Mouse (Mus musculus) CH12.LX (cell line): ENCODE measurements around the gene Elf1. TPM values are rescaled to one million over a fixed set of nuclear protein-coding genes. Genes with fewer than 3 reads are reported as not detected.

Experiments used
- DNase-seq: peaks from one replicate; pipeline ENCODE4 v3.0.0-alpha.2; 2013; ENCODE audit errors: extremely low read depth
- H3K27ac ChIP-seq: 2 replicates; pipeline ENCODE4 v1.5.1; 2012; ENCODE audit warnings: low read depth, mild to moderate bottlenecking, control low read depth, moderate library complexity; ENCODE audit not compliant: insufficient read depth
- H3K27me3 ChIP-seq: replicated peaks from 2 replicates; pipeline ENCODE3; 2012; ENCODE audit warnings: inconsistent platforms
- H3K36me3 ChIP-seq, 2 experiments: replicated peaks in 1 of 2; 2 replicates each; pipeline versions ENCODE3 to v1.6.1; 2012; ENCODE audit warnings: inconsistent platforms in 1 of 2, low read length in 1 of 2, mild to moderate bottlenecking in 1 of 2, mixed read lengths in 1 of 2, moderate library complexity in 1 of 2; ENCODE audit not compliant: control insufficient read depth in 1 of 2, insufficient read depth in 1 of 2
- H3K4me1 ChIP-seq, 2 experiments: 2 replicates each; pipeline ENCODE4 v1.6.1; 2012; ENCODE audit warnings: inconsistent platforms in 1 of 2, moderate library complexity in 1 of 2; ENCODE audit not compliant: insufficient read depth in 2 of 2, control insufficient read depth in 1 of 2
- H3K4me2 ChIP-seq: 2 replicates; pipeline ENCODE4 v1.6.1; 2012; ENCODE audit warnings: low read depth, mild to moderate bottlenecking, control low read depth; ENCODE audit not compliant: poor library complexity, insufficient read depth, severe bottlenecking
- H3K4me3 ChIP-seq, 3 experiments: fragments of 150-350 bp in 1 of 3; sonication (generic) in 1 of 3; replicated peaks in 1 of 3; 2 replicates each; pipeline versions ENCODE3 to v1.5.1; 2011 to 2012; ENCODE audit warnings: low read depth in 2 of 3, low read length in 2 of 3, mild to moderate bottlenecking in 2 of 3, moderate library complexity in 2 of 3, control low read depth in 1 of 3, improper control_type of control experiment in 1 of 3, inconsistent platforms in 1 of 3, mixed read lengths in 1 of 3; ENCODE audit not compliant: poor library complexity in 1 of 3
- H3K79me2 ChIP-seq: replicated peaks from 2 replicates; pipeline ENCODE4 v1.6.1; 2012; ENCODE audit warnings: mild to moderate bottlenecking, moderate library complexity; ENCODE audit not compliant: control insufficient read depth, poor library complexity, insufficient read depth, severe bottlenecking; ENCODE audit errors: extremely low read depth
- H3K9ac ChIP-seq: 2 replicates; pipeline ENCODE4 v1.6.1; 2012; ENCODE audit warnings: low read depth, mild to moderate bottlenecking, control low read depth, moderate library complexity; ENCODE audit not compliant: insufficient read depth
- H3K9me3 ChIP-seq: replicated peaks from 2 replicates; pipeline ENCODE3; 2012; ENCODE audit warnings: low read length, inconsistent platforms, mixed read lengths
- CHD1 ChIP-seq: IDR thresholded peaks from 2 replicates; pipeline ENCODE4 v1.6.1; 2012; ENCODE audit warnings: low read depth, low read length, improper control_type of control experiment, inconsistent platforms
- CTCF ChIP-seq, 2 experiments: IDR thresholded peaks in 1 of 2; conservative IDR thresholded peaks in 1 of 2; 2 replicates each; pipeline ENCODE4 v1.5.1; 2011 to 2012; ENCODE audit warnings: low read depth in 2 of 2, low read length in 2 of 2, improper control_type of control experiment in 1 of 2, inconsistent platforms in 1 of 2, mild to moderate bottlenecking in 1 of 2, moderate library complexity in 1 of 2
- E2F4 ChIP-seq: IDR thresholded peaks from 2 replicates; pipeline ENCODE4 v1.6.1; 2011; ENCODE audit warnings: low read depth, low read length, improper control_type of control experiment; ENCODE audit not compliant: insufficient replicate concordance
- ELF1 ChIP-seq: IDR thresholded peaks from 2 replicates; pipeline ENCODE4 v1.6.1; 2014; ENCODE audit warnings: low read depth, mild to moderate bottlenecking, inconsistent platforms, low read length, improper control_type of control experiment
- HCFC1 ChIP-seq: IDR thresholded peaks from 2 replicates; pipeline ENCODE4 v1.6.1; 2012; ENCODE audit warnings: low read depth, mild to moderate bottlenecking, inconsistent platforms, low read length, improper control_type of control experiment
- IRF4 ChIP-seq: IDR thresholded peaks from 2 replicates; pipeline ENCODE4 v1.6.1; 2014; ENCODE audit warnings: low read depth, mild to moderate bottlenecking, inconsistent platforms, low read length, improper control_type of control experiment
- JUND ChIP-seq: conservative IDR thresholded peaks from 2 replicates; pipeline ENCODE4 v1.6.1; 2011; ENCODE audit warnings: low read depth, low read length, improper control_type of control experiment
- MAFK ChIP-seq: IDR thresholded peaks from 2 replicates; pipeline ENCODE4 v1.6.1; 2011; ENCODE audit warnings: low read length, improper control_type of control experiment; ENCODE audit not compliant: insufficient replicate concordance
- MAZ ChIP-seq: IDR thresholded peaks from 2 replicates; pipeline ENCODE4 v1.6.1; 2012; ENCODE audit warnings: low read depth, mild to moderate bottlenecking, inconsistent platforms, low read length, improper control_type of control experiment, moderate library complexity
- MEF2A ChIP-seq: IDR thresholded peaks from 2 replicates; pipeline ENCODE4 v1.6.1; 2014; ENCODE audit warnings: low read depth, mild to moderate bottlenecking, inconsistent platforms, low read length, improper control_type of control experiment, borderline replicate concordance
- MXI1 ChIP-seq: IDR thresholded peaks from 2 replicates; pipeline ENCODE4 v1.6.1; 2011; ENCODE audit warnings: mild to moderate bottlenecking, low read depth, low read length, improper control_type of control experiment
- NELFE ChIP-seq: IDR thresholded peaks from 2 replicates; pipeline ENCODE4 v1.6.1; 2011; ENCODE audit warnings: low read depth, low read length, improper control_type of control experiment
- NRF1 ChIP-seq: IDR thresholded peaks from 2 replicates; pipeline ENCODE4 v1.6.1; 2014; ENCODE audit warnings: low read depth, mild to moderate bottlenecking, inconsistent platforms, low read length, improper control_type of control experiment, moderate library complexity
- PAX5 ChIP-seq: IDR thresholded peaks from 2 replicates; pipeline ENCODE4 v1.6.1; 2012; ENCODE audit warnings: low read length, inconsistent platforms, mixed read lengths
- POLR2A ChIP-seq: IDR thresholded peaks from 2 replicates; pipeline ENCODE4 v1.6.1; 2011; ENCODE audit warnings: low read depth, mild to moderate bottlenecking, improper control_type of control experiment, low read length
- POLR2AphosphoS2 ChIP-seq: IDR thresholded peaks from 2 replicates; pipeline ENCODE4 v1.6.1; 2011; ENCODE audit warnings: low read depth, low read length, improper control_type of control experiment
- RCOR1 ChIP-seq: conservative IDR thresholded peaks from 2 replicates; pipeline ENCODE4 v1.6.1; 2012; ENCODE audit warnings: low read depth, mild to moderate bottlenecking, inconsistent platforms, low read length, improper control_type of control experiment
- SIN3A ChIP-seq: IDR thresholded peaks from 2 replicates; pipeline ENCODE4 v1.6.1; 2012; ENCODE audit warnings: low read length, improper control_type of control experiment, inconsistent platforms
- SMC3 ChIP-seq: IDR thresholded peaks from 2 replicates; pipeline ENCODE4 v1.6.1; 2011; ENCODE audit warnings: low read depth, low read length, improper control_type of control experiment
- TCF12 ChIP-seq: IDR thresholded peaks from 2 replicates; pipeline ENCODE4 v1.6.1; 2014; ENCODE audit warnings: low read depth, mild to moderate bottlenecking, inconsistent platforms, low read length, improper control_type of control experiment
- UBTF ChIP-seq: IDR thresholded peaks from 2 replicates; pipeline ENCODE4 v1.6.1; 2012; ENCODE audit warnings: low read depth, mild to moderate bottlenecking, inconsistent platforms, low read length, improper control_type of control experiment, moderate library complexity
- USF2 ChIP-seq: conservative IDR thresholded peaks from 2 replicates; pipeline ENCODE4 v1.6.1; 2011; ENCODE audit warnings: low read depth, low read length, improper control_type of control experiment
- ZC3H11A ChIP-seq: IDR thresholded peaks from 2 replicates; pipeline ENCODE4 v1.6.1; 2012; ENCODE audit warnings: low read depth, mild to moderate bottlenecking, inconsistent platforms, low read length, improper control_type of control experiment
- ZNF384 ChIP-seq: IDR thresholded peaks from 2 replicates; pipeline ENCODE4 v1.6.1; 2012; ENCODE audit warnings: low read depth, low read length, improper control_type of control experiment, inconsistent platforms
- dilution Hi-C: fragments of 300-500 bp; cut with MboI; formaldehyde crosslinking; loops from 2 replicates; pipeline ENCODE4 v1.14.3; 2020; ENCODE audit warnings: low sequenced_read_pairs; ENCODE audit not compliant: extremely low pct_unique_long_range_greater_than_20kb, extremely low pct_ligation_motif_present
- in situ Hi-C: fragments of 300-500 bp; cut with MboI; formaldehyde crosslinking; loops from 3 replicates; pipeline ENCODE4 v1.14.3; 2019; ENCODE audit warnings: low sequenced_read_pairs, low pct_ligation_motif_present, low pct_unique_long_range_greater_than_20kb, mixed read lengths
- polyA plus RNA-seq: library from polyadenylated mRNA; unstranded; fragments of >175 nt; gene quantifications from 2 replicates; pipeline ENCODE4 v1.2.1, GENCODE M21; 2012; ENCODE audit warnings: low read depth; ENCODE audit not compliant: insufficient read length
- total RNA-seq, 2 experiments: library from RNA; depleted of rRNA; stranded (reverse); fragments of 300-350 nt in 1 of 2; fragments of >200 nt in 1 of 2; gene quantifications; 2 replicates each; pipeline ENCODE4 v1.2.3; 2012 to 2014

Gene Elf1
- total and polyA plus RNA-seq, 3 experiments: 37.1 to 71.7 (median 54.4) TPM

GRCm38 (mm10) chr14:79507846-79508245, 26.9 kb downstream of the Elf1 start:
- no peaks in the 10 kb centered on the region; the same call in 1 of the 2 replicates for H3K79me2 ChIP-seq
- H3K4me3 ChIP-seq: no peak overlapping the region
- no peaks in the 10 kb centered on the region for H3K36me3 ChIP-seq
- in situ Hi-C loops: no loop called here
- no peak overlapping the region for H3K4me2 ChIP-seq
- H3K27me3 ChIP-seq: no peaks in the 10 kb centered on the region
- no peak for TF ChIP-seq CTCF (conservative IDR thresholded peaks at IDR 0.05 in 1 of 2, IDR thresholded peaks at IDR 0.05 in 1 of 2; ENCODE audit: low read depth in 2 of 2, low read length in 2 of 2)
- no peak for TF ChIP-seq SMC3
- no peak for TF ChIP-seq UBTF
- no peak for TF ChIP-seq ZC3H11A
- TF ChIP-seq E2F4: no peak
- TF ChIP-seq USF2: no peak
- no peak for TF ChIP-seq ZNF384
- TF ChIP-seq JUND: no peak
- no peak for TF ChIP-seq NELFE
- TF ChIP-seq HCFC1: no peak
- TF ChIP-seq CHD1: no peak
- TF ChIP-seq MXI1: no peak
- TF ChIP-seq POLR2A: no peak
- TF ChIP-seq PAX5: no peak
- no peak for TF ChIP-seq POLR2AphosphoS2
- TF ChIP-seq MAFK: no peak
- TF ChIP-seq MAZ: no peak
- TF ChIP-seq NRF1: no peak
- TF ChIP-seq, all 38 proteins: peak for 0
- DNase-seq: no peak
- dilution Hi-C loops: no loop called here
- Histone ChIP-seq H3K9ac (no peak overlapping the region), H3K27ac (no peak overlapping the region), H3K4me1 (peaks cover 3 to 23% of the 10 kb centered on the region in 2 experiments; a peak in 2 of 4 replicates), H3K9me3 (no peaks in the 10 kb centered on the region)

- TF ChIP-seq RCOR1 (no peak), POLR2A (no peak), MEF2A (no peak), SIN3A (no peak), NRF1 (no peak), UBTF (no peak), TCF12 (no peak), SMC3 (no peak), MAFK (no peak), ELF1 (no peak), IRF4 (no peak)
Measured at GRCm38 (mm10) chr14:79508662-79509305, 27.8 kb downstream of the Elf1 start.

More at GRCm38 (mm10) chr14:79508662-79509305, 27.8 kb downstream of the Elf1 start:
- H3K4me3 ChIP-seq: no peak overlapping the region
- no peak overlapping the region for H3K27ac ChIP-seq
- DNase-seq: no peak
- in situ Hi-C loops (no loop called here), dilution Hi-C loops (no loop called here)
- H3K9me3 ChIP-seq: no peaks in the 10 kb centered on the region
- no peak overlapping the region for H3K4me2 ChIP-seq
- H3K36me3 ChIP-seq: no peaks in the 10 kb centered on the region
- no peaks in the 10 kb centered on the region for H3K79me2 ChIP-seq
- no peak overlapping the region for H3K9ac ChIP-seq
- no peaks in the 10 kb centered on the region for H3K27me3 ChIP-seq
- peaks cover 3 to 21% of the 10 kb centered on the region in 2 experiments; a peak in 2 of 4 replicates for H3K4me1 ChIP-seq
